Mouse (Mus musculus) ZHBTc4 (cell line): ENCODE results near the gene Rab21.
A peak's percentile ranks its signal among the peaks of the same experiment; 100 is the strongest.

Experiments
- DNase-seq: peaks from one replicate; pipeline ENCODE4 v3.0.0-alpha.2; 2011; ENCODE audit warnings: low read depth, low spot score

Gene Rab21

DNA sequence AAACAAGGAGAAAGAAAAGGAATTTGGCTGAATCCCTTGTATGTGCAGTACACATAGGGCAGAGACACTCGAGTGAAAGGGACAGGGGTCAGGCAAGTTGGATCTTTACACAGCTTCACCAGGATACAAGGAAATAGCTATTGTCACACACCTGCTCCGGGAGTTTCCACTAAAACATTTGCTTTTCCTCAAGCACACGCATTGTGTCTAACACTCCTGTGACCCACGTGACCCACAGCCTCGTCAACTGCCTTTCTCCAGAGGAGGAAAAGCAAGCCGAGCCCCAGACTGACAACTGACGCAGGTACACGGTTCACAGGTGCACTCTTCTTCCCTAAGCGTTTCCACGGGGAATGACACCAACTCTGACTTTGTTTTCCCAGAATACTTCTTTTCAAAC lies 31.2 kb downstream of the Rab21 start:
- DNase-seq: no peak

DNA sequence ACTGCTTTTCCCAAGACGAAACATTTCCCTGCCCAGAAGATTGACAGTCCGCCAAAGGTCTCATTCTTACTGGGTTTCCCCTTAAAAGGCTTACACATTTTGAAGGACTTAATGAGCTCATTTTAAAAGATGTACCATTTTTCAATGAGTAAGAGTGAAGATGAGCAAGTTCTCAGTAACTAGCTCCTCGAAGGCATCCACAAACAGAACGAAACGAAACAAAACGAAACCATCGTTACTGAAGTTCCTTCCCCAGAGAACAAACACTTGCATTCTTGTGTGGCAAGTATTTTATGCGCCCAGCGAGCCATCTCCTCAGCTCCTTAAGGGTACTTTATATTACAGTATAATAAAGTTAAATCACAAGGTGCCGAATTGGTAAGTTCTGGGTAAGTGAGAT lies 34.0 kb downstream of the Rab21 start:
- DNase-seq: no peak

DNA sequence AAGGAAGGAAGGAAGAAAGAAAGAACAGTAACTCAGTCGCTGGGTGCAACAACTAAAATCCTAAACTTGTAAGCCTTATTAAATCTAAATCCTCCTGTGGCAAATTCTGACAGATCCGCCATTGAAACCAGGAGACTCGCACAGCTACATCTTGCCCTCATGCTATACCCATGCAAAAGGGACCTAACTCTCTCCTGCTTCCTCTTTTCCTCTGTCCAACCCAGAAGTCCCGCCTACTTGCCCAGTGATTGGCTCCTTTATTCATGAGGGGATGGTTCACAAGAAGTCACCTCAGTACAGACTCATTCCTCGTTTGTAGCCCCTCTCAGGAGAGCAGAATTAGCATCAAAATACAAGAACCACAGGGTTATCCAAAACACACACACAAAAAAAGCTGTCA lies 43.7 kb downstream of the Rab21 start:
- DNase-seq: peak; percentile 60

DNA sequence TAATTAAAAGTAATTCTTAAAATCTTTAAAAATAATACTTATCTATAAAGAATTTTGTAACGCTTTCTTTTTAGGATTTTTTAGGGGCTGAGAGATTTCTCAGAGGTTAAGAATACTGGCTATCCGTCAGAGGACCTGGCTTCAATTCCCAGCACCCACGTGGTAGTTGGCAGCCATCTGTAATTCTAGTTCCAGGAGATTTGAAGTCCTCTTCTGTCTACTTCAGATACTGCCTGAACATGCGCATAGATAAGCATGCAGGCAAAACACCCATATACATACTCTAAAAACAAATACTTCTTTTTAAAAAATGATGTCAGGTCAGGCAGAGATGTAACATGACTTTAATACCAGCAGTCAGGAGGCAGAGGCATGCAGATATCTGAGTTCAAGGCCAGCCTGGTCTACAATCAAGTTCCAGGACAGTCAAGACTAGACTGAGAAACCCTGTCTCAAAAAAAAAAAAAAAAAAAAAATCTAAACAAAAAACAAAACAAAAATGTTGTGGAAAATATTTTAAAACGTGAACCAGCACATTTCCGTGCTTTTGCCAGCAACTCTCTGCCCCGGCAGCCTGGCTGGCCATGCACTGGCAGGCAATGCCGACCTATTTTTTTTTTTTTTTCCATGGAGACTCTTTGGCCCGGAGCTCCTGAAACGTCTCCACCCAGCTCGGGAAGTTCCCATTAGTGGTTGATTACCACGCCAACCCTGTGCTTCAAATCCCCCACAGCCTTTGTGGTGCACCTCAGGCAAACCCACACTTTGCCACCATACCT lies 44.6 kb downstream of the Rab21 start:
- no peak for DNase-seq

DNA sequence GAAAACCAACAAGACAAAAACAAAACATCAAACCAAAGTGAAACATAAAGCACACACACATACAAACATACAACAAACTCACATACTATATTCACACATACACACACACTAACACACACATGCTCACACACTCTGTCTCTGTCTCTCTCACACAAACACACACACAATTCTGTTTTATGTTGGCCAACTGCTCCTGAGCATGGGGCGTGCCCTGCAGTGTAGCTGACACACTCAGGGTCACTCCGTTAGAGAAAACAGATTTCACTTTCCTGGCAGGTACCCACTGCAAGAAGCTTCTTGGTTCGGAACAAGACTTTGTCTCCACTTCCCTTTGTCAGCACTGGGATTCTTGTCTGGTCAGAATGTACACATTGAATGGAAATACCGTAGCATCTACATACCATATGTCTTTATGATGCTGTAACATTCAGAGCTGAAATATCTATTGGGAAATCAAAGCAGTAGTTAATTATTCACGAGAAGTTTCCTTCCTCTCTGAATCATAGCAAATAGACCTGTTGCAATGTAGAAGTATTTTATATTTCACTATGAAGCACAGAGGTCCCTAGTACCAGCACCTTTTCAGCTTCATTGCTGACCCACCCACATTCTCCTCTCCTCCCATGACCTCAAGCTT lies 52.4 kb downstream of the Rab21 start:
- DNase-seq: no peak

DNA sequence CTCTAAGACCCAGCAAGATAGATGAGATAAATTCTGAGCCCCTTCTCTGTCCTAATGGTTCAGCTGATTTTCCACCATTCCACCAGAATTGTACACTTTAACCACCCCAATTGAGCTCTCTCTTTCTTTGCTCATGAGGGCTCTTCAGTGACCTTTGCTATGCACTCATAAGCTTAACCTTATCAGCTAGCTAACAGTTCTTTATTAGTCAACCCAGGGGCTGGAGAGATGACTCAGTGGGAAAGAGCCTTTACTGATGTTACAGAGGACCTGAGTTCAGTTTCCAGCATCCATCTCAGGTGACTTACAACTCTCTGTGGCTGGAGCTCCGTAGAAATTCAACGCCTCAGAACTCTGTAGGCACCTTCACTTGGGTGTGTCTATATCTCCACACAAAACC lies 53.1 kb downstream of the Rab21 start:
- no peak for DNase-seq

DNA sequence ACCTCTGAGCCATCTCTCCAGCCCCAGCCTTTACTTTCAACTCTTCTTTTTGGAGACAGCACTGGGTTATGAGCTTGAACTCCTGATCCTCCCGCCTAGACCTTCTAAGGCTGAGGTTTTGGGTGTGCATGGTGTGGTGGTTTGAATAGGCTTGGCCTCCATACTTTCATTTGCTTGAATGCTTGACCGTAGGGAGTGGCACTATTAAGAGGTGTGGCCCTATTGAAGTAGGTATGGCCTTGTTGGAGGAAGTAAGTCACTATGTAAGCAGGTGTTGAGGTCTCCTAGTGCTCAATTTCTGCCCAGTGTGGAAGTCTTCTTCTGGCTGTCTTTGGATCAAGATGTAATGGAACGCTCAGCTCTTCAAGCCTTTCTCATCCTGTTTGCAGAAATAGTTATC lies 54.0 kb downstream of the Rab21 start:
- DNase-seq: no peak

DNA sequence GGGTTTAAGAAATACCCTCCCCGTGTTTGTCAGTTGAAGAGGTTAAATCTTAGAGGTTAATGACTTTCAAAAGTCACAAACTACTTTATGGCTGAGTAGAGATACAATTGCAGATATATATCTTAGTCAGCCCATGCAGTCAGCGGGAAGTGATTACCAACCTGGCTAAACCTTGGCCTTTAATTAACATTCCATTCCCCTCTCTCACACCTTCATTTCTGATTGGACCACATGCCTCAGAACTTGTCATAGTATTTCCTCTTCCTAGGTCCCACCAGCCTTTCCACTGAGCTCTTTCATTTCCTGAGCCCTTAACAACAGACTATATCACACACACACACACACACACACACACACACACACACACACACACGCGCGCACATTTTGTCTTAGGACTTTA lies 59.2 kb downstream of the Rab21 start:
- DNase-seq: no peak

DNA sequence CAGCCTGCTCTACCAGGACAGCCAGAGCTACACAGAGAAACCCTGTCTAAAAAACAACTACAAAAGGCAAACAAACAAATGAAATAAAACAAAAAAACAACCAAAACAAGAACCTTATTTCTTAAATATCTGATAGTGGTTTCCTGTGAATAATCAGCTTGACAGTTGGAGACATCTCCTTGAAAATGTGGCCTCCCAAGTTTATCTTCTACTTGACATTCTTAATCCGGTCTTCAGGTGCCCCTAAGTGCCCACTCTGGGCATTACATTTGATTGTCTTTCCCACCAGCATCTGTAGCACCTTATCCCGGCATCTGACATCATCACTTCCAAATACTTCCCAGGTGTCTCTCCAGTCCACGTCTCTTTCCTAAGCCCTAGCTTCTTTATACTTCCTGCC lies 61.9 kb downstream of the Rab21 start:
- no peak for DNase-seq

DNA sequence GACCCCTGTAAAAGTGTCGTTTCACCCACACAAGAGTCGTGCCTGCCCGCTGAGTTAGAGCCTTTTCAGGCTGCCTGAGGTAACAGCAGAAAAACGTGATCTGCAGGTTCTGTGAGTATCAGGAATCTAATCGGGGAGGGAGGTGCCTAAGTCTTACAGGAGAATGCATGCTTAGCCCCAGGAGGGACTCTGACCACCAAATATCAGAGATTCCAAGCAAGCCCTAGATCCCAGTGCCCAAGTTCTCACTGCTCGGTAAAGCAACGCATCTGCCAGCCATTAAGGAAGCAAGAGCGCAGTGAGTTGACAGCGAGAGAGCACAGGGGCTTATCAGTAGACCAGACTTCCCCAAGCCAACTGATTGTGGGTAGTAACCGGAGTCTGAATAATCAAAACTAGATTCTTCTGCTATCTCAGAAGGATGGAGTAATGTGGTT lies 63.1 kb downstream of the Rab21 start:
- DNase-seq: peak; percentile 59

DNA sequence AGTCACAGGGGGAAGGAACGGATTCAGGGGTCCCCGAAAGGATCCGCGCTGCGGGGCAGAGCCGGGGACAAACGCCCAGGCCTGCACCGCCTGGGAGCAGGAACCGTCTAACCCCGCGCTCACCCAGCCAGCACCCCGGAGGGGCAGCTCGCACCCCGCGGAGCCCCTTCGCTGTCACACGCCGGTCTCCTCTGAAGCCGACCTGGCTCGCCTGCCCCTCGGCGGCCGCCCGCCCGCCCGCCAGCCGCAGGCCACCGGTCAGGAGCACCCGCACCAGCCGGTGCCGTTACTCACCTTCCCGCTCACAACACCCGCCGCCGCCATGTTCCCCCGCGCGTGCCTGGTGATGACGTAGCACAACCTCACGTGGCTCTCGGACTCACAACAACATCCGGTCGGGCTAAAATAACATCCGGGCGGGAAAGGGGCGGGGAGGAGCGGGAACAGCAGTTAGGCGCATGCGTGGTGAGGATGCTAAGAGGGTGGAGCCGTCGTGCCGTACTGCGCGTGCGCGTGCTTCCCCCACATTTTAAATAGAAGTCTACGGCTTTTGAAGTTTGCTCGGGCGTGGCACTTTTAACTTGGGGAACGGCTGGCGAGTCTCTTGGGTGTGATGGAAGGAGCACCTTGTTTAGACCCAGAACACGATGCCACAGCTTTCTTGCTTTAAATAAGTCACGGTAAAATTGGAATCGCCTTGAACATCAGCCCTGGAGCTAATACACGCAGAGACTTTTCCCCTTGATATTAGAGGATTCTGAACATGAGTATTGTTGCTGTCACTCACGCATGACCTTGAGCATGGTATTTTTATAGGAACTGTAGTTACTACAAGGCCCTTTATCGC lies 64.1 kb downstream of the Rab21 start, which contains the start of gene Tbc1d15:
Tbc1d15 (minus strand) TSS at position 380 of the 847 bp plus-strand sequence.
- DNase-seq: peak; percentile 99

DNA sequence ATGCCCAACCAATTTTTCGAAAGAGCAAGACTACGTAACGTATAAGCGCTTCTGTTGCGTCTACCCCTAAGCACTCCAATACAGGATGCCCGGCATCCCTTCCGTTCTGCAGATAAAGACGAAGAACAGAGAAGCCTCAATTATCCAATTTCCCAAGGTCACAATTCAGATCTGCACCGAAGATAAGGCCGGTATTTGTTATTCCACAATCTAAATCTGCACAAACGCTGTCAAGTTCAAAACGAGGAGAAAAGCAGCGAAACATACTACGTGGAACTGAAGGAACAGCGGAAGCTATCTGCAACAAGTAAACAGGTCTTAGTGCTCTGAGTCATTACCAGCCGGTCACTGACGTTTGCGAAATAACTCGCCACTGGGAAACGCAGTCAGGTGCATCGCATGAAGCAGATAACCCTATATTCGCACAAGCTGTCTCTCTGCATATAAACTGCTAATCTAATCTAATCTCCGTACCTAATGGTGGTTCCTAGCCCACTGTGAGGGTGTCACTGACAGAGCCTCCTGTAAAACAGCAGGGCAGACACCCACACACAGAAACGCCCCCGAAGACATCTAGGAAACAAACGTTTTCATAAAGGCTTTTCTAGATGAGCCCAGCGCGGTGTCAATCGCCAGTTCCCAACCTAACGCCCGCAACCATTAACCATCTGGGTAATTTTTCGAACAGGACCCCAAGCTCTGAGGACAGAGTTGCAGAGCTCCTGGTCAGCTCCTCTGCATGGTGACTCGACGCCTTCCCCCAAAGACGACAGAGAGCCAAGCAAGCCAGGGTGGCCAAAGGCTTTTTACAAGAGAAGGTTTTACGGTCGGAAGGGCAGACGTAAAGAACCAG lies 64.9 kb downstream of the Rab21 start:
- no peak for DNase-seq

DNA sequence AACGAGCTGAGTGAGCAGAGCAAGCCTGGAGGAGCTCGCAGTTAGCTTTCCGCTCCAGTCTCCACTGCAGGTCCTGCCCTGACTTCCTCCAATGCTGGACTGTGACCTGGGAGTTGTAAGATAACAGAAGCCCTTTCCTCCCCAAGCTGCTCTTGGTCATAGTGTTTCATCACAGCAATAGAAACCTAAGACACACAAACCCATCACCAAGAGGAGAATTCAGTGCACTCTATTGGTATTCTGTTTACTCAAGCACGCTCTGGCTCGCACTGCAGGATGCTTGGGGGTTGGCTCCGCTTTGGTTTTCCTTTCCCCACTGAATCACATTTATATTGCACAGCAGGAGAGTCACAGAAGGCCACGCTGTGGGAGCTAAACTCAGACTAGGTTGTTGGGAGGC lies 67.4 kb downstream of the Rab21 start:
- peak; percentile 44 for DNase-seq

DNA sequence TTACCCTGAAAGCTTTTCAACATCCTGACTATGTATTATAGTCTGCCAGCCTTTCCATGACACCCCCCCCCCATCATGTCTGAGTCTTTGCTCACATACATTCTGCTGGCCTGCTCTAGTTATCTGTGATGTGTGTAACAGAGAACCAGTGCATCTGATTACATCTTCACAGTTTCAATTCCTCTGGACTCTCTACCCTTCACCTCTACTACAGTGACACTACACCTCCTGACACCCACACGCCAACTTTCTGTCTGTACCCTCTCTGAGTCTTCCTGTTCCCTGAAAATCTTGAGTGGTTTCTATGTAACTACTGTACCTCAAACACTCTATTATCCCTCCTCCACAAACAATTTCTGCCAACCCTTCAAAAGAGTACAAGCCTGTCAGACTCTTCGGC lies 69.9 kb downstream of the Rab21 start:
- DNase-seq: no peak

DNA sequence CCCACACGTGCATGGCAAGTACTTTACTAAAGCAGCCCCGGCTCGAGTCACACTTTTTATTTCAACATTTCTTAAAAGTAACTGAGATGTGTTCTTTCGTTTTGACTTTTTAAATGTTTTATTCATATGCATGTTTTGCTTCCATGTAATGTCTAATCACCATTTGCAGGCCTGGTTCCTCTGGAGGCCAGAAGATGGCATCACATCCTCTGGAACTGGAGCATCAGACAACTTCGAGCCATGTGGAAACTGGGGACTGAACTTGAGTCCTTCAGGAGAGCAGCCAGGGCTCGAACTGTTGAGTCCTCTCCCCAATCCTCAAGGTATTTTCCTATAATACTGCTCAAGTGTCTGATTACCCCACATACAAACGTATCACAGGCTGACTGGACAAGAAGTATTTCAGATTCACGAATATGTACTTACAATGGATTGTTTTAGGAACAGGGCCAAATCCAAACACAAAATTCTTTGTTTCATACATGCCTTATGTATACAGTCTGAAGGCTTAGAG lies 74.3 kb downstream of the Rab21 start:
- DNase-seq: peak; percentile 29

DNA sequence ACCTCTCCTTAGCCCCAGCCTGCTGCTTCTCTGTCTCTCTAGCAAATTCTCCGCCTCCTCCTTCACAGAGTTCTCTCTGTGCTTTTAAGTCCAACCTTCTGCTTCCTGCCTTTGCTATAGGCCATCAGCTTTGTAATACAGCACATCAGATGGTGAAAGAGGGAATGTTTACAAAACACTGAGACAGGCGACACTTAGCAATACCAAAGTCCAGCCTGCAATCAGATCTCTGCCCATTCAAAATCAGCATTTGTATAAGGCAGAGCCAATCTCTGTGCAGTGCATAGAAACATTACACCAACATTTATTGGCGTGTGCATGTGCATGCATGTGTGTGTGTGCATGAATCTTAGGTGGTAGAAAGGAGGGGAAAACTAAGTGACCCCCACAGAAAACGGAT lies 77.5 kb downstream of the Rab21 start:
- DNase-seq: no peak
